Comparison of ENCODE assay signal across 8 mouse cellular contexts in genomic region chr1:139455226-139455869, GRCm38 (mm10). TPM values are rescaled to one million over a fixed set of nuclear protein-coding genes. Genes with fewer than 3 reads are reported as not detected.
DNase-seq lines count a peak whose midpoint lies in the region; ATAC-seq lines count a peak whose summit lies in the region.

No protein-coding gene starts in this region.

- H3K4me1 ChIP-seq in embryonic facial prominence, embryonic 11.5 days (ENCODE audit: control insufficient read depth, insufficient read depth, low read length), result no peaks in the 10 kb centered on the region
- peaks cover 9% of the 10 kb centered on the region; the same call in 1 of the 2 replicates for H3K4me1 ChIP-seq in hindbrain, embryonic 14.5 days (replicated peaks; ENCODE audit: control insufficient read depth, insufficient read depth, low read length)
- H3K4me1 ChIP-seq in megakaryocyte, embryonic 14.5 days, result peaks cover 41% of the 10 kb centered on the region

- peak overlapping the region; percentile 70 for H3K4me2 ChIP-seq in embryonic facial prominence, embryonic 11.5 days (ENCODE audit: low read depth, low read length)
- peak overlapping the region; percentile 95 for H3K4me2 ChIP-seq in hindbrain, embryonic 14.5 days (replicated peaks)

- DNase-seq in spleen, adult 12 weeks (ENCODE audit: low spot score), result peak; percentile 42
- DNase-seq in spleen, adult 18-20 months, result no peak
- peak; percentile 40 for DNase-seq in embryonic facial prominence, embryonic 11.5 days (ENCODE audit: low spot score)
- no peak for DNase-seq in hindbrain, embryonic 14.5 days (ENCODE audit: low spot score)
- DNase-seq in yolk sac, embryonic 10.5 days (ENCODE audit: low spot score), result peak; percentile 33
- DNase-seq in cerebellum, postnatal 14 days, result no peak

- no peak; the same call in 1 of the 2 replicates for ATAC-seq in embryonic facial prominence, embryonic 11.5 days (replicated peaks; ENCODE audit: insufficient number of reproducible peaks, low FRiP score, low TSS enrichment, low read depth)
- peak; percentile 38 for ATAC-seq in hindbrain, embryonic 14.5 days (ENCODE audit: low FRiP score)
- no peak for ATAC-seq in inflammation-experienced regulatory T-cells, adult 6 months

- H3K4me3 ChIP-seq in embryonic facial prominence, embryonic 11.5 days (ENCODE audit: low read depth, low read length), result peak overlapping the region; percentile 92
- peak overlapping the region; percentile 71 for H3K4me3 ChIP-seq in hindbrain, embryonic 14.5 days (replicated peaks; ENCODE audit: low read length)
- H3K4me3 ChIP-seq in megakaryocyte, embryonic 14.5 days (replicated peaks), result peak overlapping the region; percentile 98

- no peaks in the 10 kb centered on the region for H3K9me3 ChIP-seq in embryonic facial prominence, embryonic 11.5 days (replicated peaks; ENCODE audit: control insufficient read depth, low read length)
- no peaks in the 10 kb centered on the region for H3K9me3 ChIP-seq in hindbrain, embryonic 14.5 days (ENCODE audit: control insufficient read depth, low read length)
- H3K9me3 ChIP-seq in megakaryocyte, embryonic 14.5 days, result no peaks in the 10 kb centered on the region

- H3K27ac ChIP-seq in embryonic facial prominence, embryonic 11.5 days (replicated peaks; ENCODE audit: low read depth, low read length), result peak overlapping the region; percentile 57
- H3K27ac ChIP-seq in hindbrain, embryonic 14.5 days, result no peak overlapping the region

- H3K27me3 ChIP-seq in embryonic facial prominence, embryonic 11.5 days (ENCODE audit: control insufficient read depth, insufficient read depth, low read length), result no peaks in the 10 kb centered on the region
- H3K27me3 ChIP-seq in hindbrain, embryonic 14.5 days (ENCODE audit: control insufficient read depth, insufficient read depth, low read length), result no peaks in the 10 kb centered on the region
- H3K27me3 ChIP-seq in megakaryocyte, embryonic 14.5 days (replicated peaks), result no peaks in the 10 kb centered on the region

- peak overlapping the region; percentile 85 for H3K9ac ChIP-seq in embryonic facial prominence, embryonic 11.5 days (replicated peaks; ENCODE audit: low read length)
- H3K9ac ChIP-seq in hindbrain, embryonic 14.5 days, result peak overlapping the region; percentile 58

- WGBS in embryonic facial prominence, embryonic 11.5 days, result 4% methylated on average over 17 of the region's 17 CpGs
- whole genome bisulfite sequencing in hindbrain, embryonic 14.5 days, result 3% methylated on average over 17 of the region's 17 CpGs

- H3K36me3 ChIP-seq in embryonic facial prominence, embryonic 11.5 days (replicated peaks; ENCODE audit: control insufficient read depth, insufficient read depth, low read depth, low read length), result no peaks in the 10 kb centered on the region
- H3K36me3 ChIP-seq in hindbrain, embryonic 14.5 days (replicated peaks; ENCODE audit: control insufficient read depth, insufficient read depth), result 0 out of 2 replicates have a peak, but pooled peaks cover 5% of the 10 kb centered on the region
- peaks cover 23% of the 10 kb centered on the region for H3K36me3 ChIP-seq in megakaryocyte, embryonic 14.5 days (replicated peaks; ENCODE audit: low read length)

RNA-seq across cellular contexts. Expression of gene Aspm, which starts 0.8 kb away (rescaled TPM):
- polyA plus RNA-seq in embryonic facial prominence, embryonic 11.5 days (2014; fragmentation: Nextera tagmentation; extraction: Ambion mirVana), result 24.0 and 28.6 TPM in 2 replicates
- polyA plus RNA-seq in hindbrain, embryonic 14.5 days (2014; fragmentation: Nextera tagmentation; extraction: Ambion mirVana), result 3.7 and 5.3 TPM in 2 replicates
- 0.20 TPM in 1 of 2 replicates, not detected in the other for polyA plus RNA-seq in megakaryocyte, embryonic 14.5 days (2012; ENCODE audit: insufficient read depth, low replicate concordance)
- polyA plus RNA-seq in inflammation-experienced regulatory T-cells, adult 6 months (2017; shearing (Covaris generic)), result 10 to 100 TPM in 1 of 3 experiments, 1 to 10 TPM in 1, under 1 TPM in 1; 0.50 to 10.3 (median 1.2) TPM

RNA-seq across cellular contexts. Expression of gene Zbtb41, which starts 33.3 kb away (rescaled TPM):
- polyA plus RNA-seq in embryonic facial prominence, embryonic 11.5 days (2014; fragmentation: Nextera tagmentation; extraction: Ambion mirVana), result 18.3 and 18.9 TPM in 2 replicates
- 25.5 and 29.5 TPM in 2 replicates for polyA plus RNA-seq in hindbrain, embryonic 14.5 days (2014; fragmentation: Nextera tagmentation; extraction: Ambion mirVana)
- polyA plus RNA-seq in megakaryocyte, embryonic 14.5 days (2012; ENCODE audit: insufficient read depth, low replicate concordance), result 0.06 TPM in 1 of 2 replicates, not detected in the other
- 1 to 10 TPM; 4.3 to 7.2 (median 4.8) TPM for polyA plus RNA-seq in inflammation-experienced regulatory T-cells, adult 6 months (2017; shearing (Covaris generic))

RNA-seq across cellular contexts. Expression of gene F13b, which starts 46.2 kb away (rescaled TPM):
- not detected in 2 replicates for polyA plus RNA-seq in embryonic facial prominence, embryonic 11.5 days (2014; fragmentation: Nextera tagmentation; extraction: Ambion mirVana)
- not detected in 2 replicates for polyA plus RNA-seq in hindbrain, embryonic 14.5 days (2014; fragmentation: Nextera tagmentation; extraction: Ambion mirVana)
- polyA plus RNA-seq in megakaryocyte, embryonic 14.5 days (2012; ENCODE audit: insufficient read depth, low replicate concordance), result not detected in 2 replicates
- polyA plus RNA-seq in inflammation-experienced regulatory T-cells, adult 6 months (2017; shearing (Covaris generic)), result not detected

Comparison
In these comparisons a context has a peak if more than half of its experiments do, and no peak if none do; other contexts are left out.
1. DNase-seq: peak in spleen, adult 12 weeks (single experiment), embryonic facial prominence, embryonic 11.5 days (single experiment) and yolk sac, embryonic 10.5 days (single experiment); none in spleen, adult 18-20 months (0 of 2), hindbrain, embryonic 14.5 days (single experiment) and cerebellum, postnatal 14 days (0 of 2).
2. Peak in every context shown above with its lines, with median percentiles within 50 percentile points of each other: H3K4me3 ChIP-seq.